Mouse (Mus musculus): Measurements from ENCODE around the gene Rab1a. TPM values are rescaled to one million over a fixed set of nuclear protein-coding genes. Genes with fewer than 3 reads are reported as not detected.
A peak's percentile ranks its signal among the peaks of the same experiment; 100 is the strongest.

The Rab1a gene
- total and polyA plus RNA-seq, 2 experiments from 2014 or later = 55.8 to 226 TPM

GRCm38 (mm10) chr11:20232016-20232755 is 31.0 kb downstream of the Rab1a start:
- Histone ChIP-seq H3K4me3 (ENCODE audit: low read depth, low read length) (no peak overlapping the region), H3K4me1 (ENCODE audit: control insufficient read depth, insufficient read depth) (no peaks in the 10 kb centered on the region), H3K9ac (replicated peaks; ENCODE audit: low read depth, low read length) (no peak overlapping the region), H3K27ac (ENCODE audit: low read depth) (peak overlapping the region; percentile 83), H3K9me3 (replicated peaks; ENCODE audit: control insufficient read depth, low read length) (no peaks in the 10 kb centered on the region), H3K4me2 (ENCODE audit: low read depth, low read length) (no peak overlapping the region), H3K27me3 (ENCODE audit: control insufficient read depth, insufficient read depth, low read length) (no peaks in the 10 kb centered on the region), H3K36me3 (replicated peaks; ENCODE audit: control insufficient read depth, insufficient read depth, low read length) (peaks cover 82% of the 10 kb centered on the region)
- ATAC-seq (ENCODE audit: insufficient read depth, low read depth) (no peak), DNase-seq (ENCODE audit: low spot score) (no peak)
- TF ChIP-seq CTCF (IDR thresholded peaks at IDR 0.05; ENCODE audit: low read depth) (no peak), EP300 (IDR thresholded peaks at IDR 0.05; ENCODE audit: low read depth) (no peak)
- 50% methylated on average over 4 of the region's 5 CpGs for WGBS

GRCm38 (mm10) chr11:20234233-20234632 is 33.0 kb downstream of the Rab1a start:
- H3K4me3 ChIP-seq (ENCODE audit: low read depth, low read length) = no peak overlapping the region
- H3K4me1 ChIP-seq (ENCODE audit: control insufficient read depth, insufficient read depth) = no peaks in the 10 kb centered on the region
- DNase-seq (ENCODE audit: low spot score) = no peak
- no peak overlapping the region for H3K9ac ChIP-seq (replicated peaks; ENCODE audit: low read depth, low read length)
- no peak; the same call in 1 of the 2 replicates for TF ChIP-seq CTCF (IDR thresholded peaks at IDR 0.05; ENCODE audit: low read depth)
- TF ChIP-seq EP300 (IDR thresholded peaks at IDR 0.05; ENCODE audit: low read depth) = no peak
- peaks cover 81% of the 10 kb centered on the region for H3K36me3 ChIP-seq (replicated peaks; ENCODE audit: control insufficient read depth, insufficient read depth, low read length)
- H3K4me2 ChIP-seq (ENCODE audit: low read depth, low read length) = no peak overlapping the region
- no peaks in the 10 kb centered on the region for H3K27me3 ChIP-seq (ENCODE audit: control insufficient read depth, insufficient read depth, low read length)
- no peak for ATAC-seq (ENCODE audit: insufficient read depth, low read depth)
- no peak overlapping the region for H3K27ac ChIP-seq (ENCODE audit: low read depth)
- no peaks in the 10 kb centered on the region for H3K9me3 ChIP-seq (replicated peaks; ENCODE audit: control insufficient read depth, low read length)
- WGBS = 68% methylated on average over 3 of the region's 3 CpGs

- Histone ChIP-seq H3K36me3 (replicated peaks; ENCODE audit: control insufficient read depth, insufficient read depth, low read length) (peaks cover 95% of the 10 kb centered on the region), H3K27me3 (ENCODE audit: control insufficient read depth, insufficient read depth, low read length) (no peaks in the 10 kb centered on the region), H3K9ac (replicated peaks; ENCODE audit: low read depth, low read length) (no peak overlapping the region), H3K4me2 (ENCODE audit: low read depth, low read length) (no peak overlapping the region), H3K27ac (ENCODE audit: low read depth) (no peak overlapping the region), H3K4me1 (ENCODE audit: control insufficient read depth, insufficient read depth) (no peaks in the 10 kb centered on the region), H3K9me3 (replicated peaks; ENCODE audit: control insufficient read depth, low read length) (no peaks in the 10 kb centered on the region), H3K4me3 (ENCODE audit: low read depth, low read length) (no peak overlapping the region)
- ATAC-seq (ENCODE audit: insufficient read depth, low read depth) (no peak), DNase-seq (ENCODE audit: low spot score) (no peak)
- WGBS = 89% methylated on average over 7 of the region's 7 CpGs
- TF ChIP-seq CTCF (IDR thresholded peaks at IDR 0.05; ENCODE audit: low read depth) = no peak
- no peak for TF ChIP-seq EP300 (IDR thresholded peaks at IDR 0.05; ENCODE audit: low read depth)
These were observed 35.8 kb downstream of the Rab1a start for GRCm38 (mm10) chr11:20237018-20237417.

GRCm38 (mm10) chr11:20237976-20238375 is 36.7 kb downstream of the Rab1a start:
- H3K4me1 ChIP-seq (ENCODE audit: control insufficient read depth, insufficient read depth) = no peaks in the 10 kb centered on the region
- 89% methylated on average over 3 of the region's 3 CpGs for WGBS
- H3K9me3 ChIP-seq (replicated peaks; ENCODE audit: control insufficient read depth, low read length) = no peaks in the 10 kb centered on the region
- DNase-seq (ENCODE audit: low spot score) (no peak), ATAC-seq (ENCODE audit: insufficient read depth, low read depth) (no peak)
- peaks cover 86% of the 10 kb centered on the region for H3K36me3 ChIP-seq (replicated peaks; ENCODE audit: control insufficient read depth, insufficient read depth, low read length)
- TF ChIP-seq EP300 (IDR thresholded peaks at IDR 0.05; ENCODE audit: low read depth) = no peak
- TF ChIP-seq CTCF (IDR thresholded peaks at IDR 0.05; ENCODE audit: low read depth) = no peak
- no peak overlapping the region for H3K27ac ChIP-seq (ENCODE audit: low read depth)
- no peak overlapping the region for H3K9ac ChIP-seq (replicated peaks; ENCODE audit: low read depth, low read length)
- no peak overlapping the region for H3K4me3 ChIP-seq (ENCODE audit: low read depth, low read length)
- no peak overlapping the region for H3K4me2 ChIP-seq (ENCODE audit: low read depth, low read length)
- no peaks in the 10 kb centered on the region for H3K27me3 ChIP-seq (ENCODE audit: control insufficient read depth, insufficient read depth, low read length)

- no peak for DNase-seq (ENCODE audit: low spot score)
- no peaks in the 10 kb centered on the region for H3K9me3 ChIP-seq (replicated peaks; ENCODE audit: control insufficient read depth, low read length)
- H3K27me3 ChIP-seq (ENCODE audit: control insufficient read depth, insufficient read depth, low read length) = no peaks in the 10 kb centered on the region
- ATAC-seq (ENCODE audit: insufficient read depth, low read depth) = no peak
- H3K4me1 ChIP-seq (ENCODE audit: control insufficient read depth, insufficient read depth) = peaks cover 8% of the 10 kb centered on the region
- 85% methylated on average over 9 of the region's 9 CpGs for WGBS
- peaks cover 75% of the 10 kb centered on the region for H3K36me3 ChIP-seq (replicated peaks; ENCODE audit: control insufficient read depth, insufficient read depth, low read length)
- TF ChIP-seq CTCF (IDR thresholded peaks at IDR 0.05; ENCODE audit: low read depth) (no peak), EP300 (IDR thresholded peaks at IDR 0.05; ENCODE audit: low read depth) (no peak)
- no peak overlapping the region for H3K9ac ChIP-seq (replicated peaks; ENCODE audit: low read depth, low read length)
- H3K27ac ChIP-seq (ENCODE audit: low read depth) = 0 out of 2 replicates have a peak overlapping the region, but pooled peaks have one; percentile 17
- H3K4me2 ChIP-seq (ENCODE audit: low read depth, low read length) = no peak overlapping the region
- no peak overlapping the region for H3K4me3 ChIP-seq (ENCODE audit: low read depth, low read length)
These were observed 38.1 kb downstream of the Rab1a start for GRCm38 (mm10) chr11:20239279-20239861.
